Mouse (Mus musculus): ENCODE data around the gene Cops7b.
"Not testable (repeated sequence)": the region's sequence is repeated elsewhere in the genome, so short reads cannot be mapped to it uniquely, and the experiment has no call there.

Gene Cops7b

DNA sequence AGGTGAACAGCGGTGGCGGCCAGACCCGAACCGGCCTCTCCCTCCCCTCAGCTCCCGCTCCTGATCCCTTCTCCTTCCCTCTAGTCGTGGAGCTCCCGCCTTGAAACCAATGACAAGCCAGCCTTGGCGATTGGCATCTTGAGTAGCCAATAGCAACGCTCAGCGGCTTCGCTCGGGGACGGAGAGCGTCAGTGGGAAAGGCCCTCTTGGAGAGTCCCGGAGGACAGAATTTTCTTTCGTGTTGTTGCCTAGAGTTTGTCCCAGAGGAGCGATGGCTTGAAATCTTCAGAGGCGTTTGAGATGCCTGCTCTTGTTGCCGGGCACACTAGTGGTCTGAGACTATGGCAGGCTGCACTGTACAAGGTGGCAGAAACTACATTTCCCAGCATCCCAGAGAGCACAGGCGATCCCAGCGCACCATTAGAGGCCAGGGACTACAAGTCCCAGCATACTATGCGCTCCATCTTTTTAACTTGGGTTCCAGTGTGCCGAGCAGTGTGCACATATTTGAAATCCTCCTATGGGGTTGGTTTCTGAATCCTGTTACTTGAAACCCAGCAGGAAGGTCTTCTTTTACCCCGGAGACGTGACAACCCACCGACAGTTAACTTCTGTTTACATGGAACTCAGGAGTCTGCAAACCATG is at the start of gene Cops7b, which contains the start of gene Pde6d:
Gene Cops7b, plus strand, starts transcription at position 454 of the 646 bp plus-strand sequence.
Gene Pde6d, minus strand, starts transcription at position 179 of the 646 bp plus-strand sequence.
- peak; percentile 98 for DNase-seq (ENCODE audit: low read depth)

DNA sequence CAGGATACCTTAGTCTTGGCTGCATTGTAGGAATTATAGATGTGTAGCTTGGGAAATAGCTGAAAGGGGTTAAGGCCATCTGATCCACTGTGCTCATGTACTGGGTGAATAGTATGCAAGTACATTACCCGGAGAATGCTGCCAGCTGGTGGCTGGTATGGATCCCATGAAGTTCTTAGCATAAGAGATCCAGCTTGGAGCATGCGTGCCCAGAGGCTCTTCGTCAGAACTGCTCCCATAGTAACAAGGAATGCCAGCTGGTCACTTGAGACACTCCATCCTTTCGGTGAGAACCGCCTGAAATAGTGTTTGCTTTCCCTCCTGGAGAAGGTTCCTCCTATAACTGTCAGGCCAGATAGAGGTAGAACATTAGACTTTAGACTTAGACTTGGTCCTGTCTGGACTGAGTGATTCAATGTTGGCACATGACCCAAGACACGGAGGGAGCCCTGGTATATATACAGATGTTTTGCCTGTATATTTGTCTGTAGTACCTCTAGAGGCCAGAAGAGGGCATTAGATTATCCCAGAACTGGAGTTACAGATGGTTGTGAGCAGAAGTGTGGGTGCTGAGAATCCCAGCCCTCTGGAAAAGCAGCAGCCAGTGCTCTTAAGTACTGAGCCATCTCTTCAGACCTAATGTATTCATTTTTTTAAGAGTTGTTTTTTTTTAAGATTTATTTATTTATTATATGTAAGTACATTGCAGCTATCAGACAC is 49.1 kb upstream of the Cops7b start:
- peak; percentile 60 for DNase-seq (ENCODE audit: low read depth)

DNA sequence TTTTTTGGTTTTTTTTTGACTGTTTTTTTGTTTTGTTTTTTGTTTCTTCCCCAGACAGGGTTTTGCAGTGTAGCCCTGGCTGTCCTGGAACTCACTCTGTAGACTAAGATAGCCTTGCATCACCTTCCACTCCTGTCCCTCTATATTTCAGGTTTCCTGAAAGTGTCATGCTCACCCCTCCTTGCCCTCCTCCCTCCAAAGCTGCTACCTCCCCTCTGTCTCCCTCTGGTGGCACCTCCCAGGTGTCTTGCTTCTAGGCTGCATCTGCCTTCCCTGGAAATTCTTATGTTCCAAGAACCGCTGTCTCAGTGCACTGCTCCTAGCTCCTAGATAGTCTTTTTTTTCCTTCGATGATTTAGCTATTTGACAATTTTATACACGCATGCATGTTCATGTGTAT is 44.3 kb upstream of the Cops7b start:
- DNase-seq (ENCODE audit: low read depth), result peak; percentile 60

DNA sequence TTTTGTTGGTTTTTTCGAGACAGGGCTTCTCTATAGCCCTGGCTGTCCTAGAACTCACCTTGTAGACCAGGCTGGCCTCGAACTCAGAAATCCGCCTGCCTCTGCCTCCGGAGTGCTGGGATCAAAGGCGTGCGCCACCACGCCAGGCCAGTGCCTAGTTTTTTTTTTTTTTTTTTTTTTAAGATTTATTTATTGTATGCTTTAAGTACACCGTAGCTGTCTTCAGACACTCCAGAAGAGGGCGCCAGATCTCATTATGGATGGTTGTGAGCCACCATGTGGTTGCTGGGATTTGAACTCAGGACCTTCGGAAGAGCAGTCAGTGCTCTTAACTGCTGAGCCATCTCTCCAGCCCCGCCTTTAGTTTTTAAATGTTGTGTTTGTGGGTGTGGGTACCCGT is 43.1 kb upstream of the Cops7b start:
- DNase-seq (ENCODE audit: low read depth), result not testable (repeated sequence)

DNA sequence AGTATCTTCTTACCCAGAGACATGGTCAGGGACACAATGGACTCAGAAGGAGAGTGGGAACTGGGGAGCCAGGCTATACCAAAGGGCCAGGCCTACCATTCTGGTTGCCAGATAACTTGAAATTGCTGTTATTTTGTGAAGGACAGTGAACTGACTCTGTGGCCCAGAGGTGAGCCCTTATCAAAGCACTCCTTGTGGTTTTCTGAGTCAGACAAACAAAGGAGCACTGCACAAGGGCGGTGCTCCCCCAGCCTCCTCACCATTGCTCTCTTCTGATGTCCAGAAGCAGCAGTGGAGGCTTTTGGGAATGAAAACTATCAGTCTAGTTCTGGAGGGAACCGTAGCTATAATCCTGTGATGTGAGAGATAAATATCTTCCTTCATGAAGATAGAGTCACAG is 40.1 kb upstream of the Cops7b start:
- no peak for DNase-seq (ENCODE audit: low read depth)

DNA sequence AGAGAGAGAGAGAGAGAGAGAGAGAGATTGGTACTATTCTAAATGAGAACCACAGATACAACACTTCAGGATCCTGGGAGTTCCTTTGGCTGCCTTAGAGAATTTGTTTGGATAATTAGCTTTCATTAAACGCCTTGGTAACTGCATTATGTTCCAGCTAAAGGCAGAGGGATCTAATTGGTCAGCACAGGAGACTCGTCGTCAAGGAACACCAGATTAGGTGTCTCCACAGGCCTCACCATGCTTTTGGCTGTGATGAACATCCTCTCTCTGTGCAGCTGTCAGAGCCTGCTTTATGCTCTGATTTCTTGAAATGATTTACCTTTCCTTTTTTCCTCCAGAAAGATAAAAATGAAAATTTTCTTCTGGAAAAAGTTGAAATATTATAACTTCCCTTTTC is 35.9 kb upstream of the Cops7b start:
- no peak for DNase-seq (ENCODE audit: low read depth)

DNA sequence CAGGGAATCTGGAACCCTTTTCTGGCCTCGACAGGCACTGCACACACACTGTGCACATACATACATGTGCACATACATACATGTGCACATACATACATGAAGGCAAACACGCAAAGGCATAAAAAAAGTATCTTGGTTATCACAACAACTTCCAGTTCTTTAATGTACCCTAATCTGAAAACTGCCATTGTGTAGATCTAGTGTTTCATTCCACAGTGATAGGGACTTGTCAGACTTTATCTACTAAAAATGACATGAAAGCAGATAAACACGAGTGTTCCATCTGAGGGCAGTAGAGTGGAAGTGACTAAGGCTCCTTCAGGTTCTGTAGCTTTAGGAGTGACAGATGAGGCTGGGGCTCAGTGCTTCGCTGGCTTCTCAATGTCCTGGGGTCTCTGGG is 31.4 kb upstream of the Cops7b start:
- DNase-seq (ENCODE audit: low read depth), result no peak

DNA sequence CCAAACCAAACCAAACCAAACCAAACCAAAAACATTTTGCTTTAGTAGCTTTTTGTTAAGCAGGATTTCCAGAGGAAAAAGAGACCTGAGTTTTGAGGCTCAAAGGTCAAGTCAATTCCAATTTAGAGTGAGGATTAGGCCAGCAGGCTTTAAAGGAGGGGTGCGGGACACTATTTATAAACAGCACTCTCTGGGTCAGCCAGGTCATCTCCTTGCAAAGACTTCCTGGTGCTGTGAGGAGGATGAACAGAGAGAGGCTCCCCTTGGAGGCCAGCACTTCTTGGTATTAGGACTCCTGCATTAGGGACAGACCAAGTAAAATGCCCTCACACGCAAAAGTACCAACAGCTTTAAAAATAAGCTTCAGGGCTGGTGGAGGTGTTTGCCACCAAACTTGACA is 30.8 kb upstream of the Cops7b start:
- no peak for DNase-seq (ENCODE audit: low read depth)

DNA sequence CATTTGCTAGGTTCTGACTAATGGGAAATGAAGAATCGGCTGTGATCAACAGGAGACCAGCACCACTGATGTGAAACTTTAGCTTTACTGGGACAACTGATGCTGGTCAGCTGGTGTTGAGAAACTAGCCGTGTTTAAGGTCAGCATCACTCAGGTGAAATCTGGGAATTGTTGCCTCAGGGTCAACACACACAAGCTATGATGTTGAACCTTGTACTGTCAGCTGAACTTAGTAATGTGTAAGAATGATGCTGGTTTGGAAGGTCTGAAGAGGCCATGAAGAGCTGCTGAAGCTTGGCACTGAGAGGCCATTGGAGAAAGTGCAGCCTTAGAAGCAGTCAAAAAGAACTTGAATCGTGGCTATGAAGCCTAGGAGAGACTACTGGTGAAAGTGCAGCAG is 27.0 kb upstream of the Cops7b start:
- DNase-seq (ENCODE audit: low read depth), result no peak

DNA sequence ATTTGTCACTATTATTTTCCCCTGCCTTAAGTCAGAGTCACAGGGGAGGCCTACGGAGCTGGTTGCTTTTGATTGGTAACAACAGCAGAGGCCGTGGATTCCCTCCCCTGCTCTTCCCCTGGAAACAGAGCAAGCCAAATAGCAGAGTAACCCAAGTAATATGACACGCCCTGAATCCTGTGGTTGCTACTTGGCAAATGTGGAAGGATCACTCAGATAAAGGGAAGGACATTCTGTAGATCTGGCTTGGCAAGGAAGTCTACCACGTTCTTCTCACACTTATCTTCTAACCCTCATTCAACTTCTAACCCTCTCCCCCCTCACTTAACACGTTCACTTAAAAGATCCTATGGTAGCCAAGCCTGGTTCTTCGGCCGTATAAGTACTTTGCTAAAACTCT is 24.8 kb upstream of the Cops7b start:
- peak; percentile 82 for DNase-seq (ENCODE audit: low read depth)

DNA sequence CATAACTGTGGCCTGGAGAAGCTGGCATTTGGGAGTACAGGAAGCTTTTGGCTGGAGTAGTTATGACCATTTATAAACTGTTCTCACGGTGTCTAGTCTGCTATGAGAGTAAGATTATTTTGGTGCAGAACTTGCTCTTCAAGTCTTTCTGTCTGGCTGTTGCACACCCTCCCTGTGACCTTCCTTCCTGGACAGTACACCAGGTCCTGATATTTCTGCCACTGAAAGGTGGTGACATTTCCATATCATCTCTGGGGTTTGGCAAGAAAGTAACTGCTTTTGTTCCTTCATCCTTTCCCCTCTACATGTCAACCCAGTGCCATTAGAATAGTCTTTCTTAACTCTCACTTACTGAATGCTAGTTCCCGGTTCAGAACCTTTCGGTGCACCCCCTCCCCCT is 23.5 kb upstream of the Cops7b start:
- DNase-seq (ENCODE audit: low read depth), result no peak

DNA sequence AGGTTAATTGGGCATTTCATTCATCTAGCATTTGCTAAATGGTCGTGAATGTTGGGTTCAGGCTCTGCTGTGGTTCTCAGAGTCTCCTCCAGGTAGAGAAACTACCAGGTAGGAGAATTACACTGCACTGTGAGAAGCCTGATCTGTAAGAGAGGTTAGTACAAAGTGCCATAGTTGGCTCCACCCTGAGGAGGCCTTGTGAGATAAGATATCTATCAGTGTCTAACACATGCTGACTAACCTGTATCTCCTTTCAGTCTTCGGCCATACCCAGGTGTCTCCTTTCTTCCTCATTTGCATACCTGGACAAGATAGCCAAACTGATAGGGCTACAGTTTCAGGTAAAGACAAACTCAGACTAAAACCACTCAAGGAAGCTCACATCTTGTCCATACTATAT is 20.0 kb upstream of the Cops7b start:
- no peak for DNase-seq (ENCODE audit: low read depth)

DNA sequence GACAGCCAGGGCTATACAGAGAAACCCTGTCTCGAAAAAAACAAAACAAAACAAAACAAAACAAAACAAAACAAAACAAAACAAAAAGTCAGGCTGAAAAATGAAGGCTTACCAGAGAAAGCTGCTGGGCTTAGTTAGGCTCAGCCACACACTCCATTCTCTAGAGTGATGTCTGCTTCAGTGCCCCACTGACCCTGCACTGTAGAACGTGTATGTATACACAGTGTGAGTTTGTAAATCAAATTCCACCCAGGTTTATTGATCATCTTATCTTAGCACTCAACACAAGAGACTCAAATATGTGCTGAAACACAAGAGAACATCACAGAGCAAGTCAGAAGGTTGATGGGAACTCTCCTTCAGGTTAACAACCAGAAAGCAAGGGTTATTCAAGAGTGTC is 14.3 kb upstream of the Cops7b start:
- DNase-seq (ENCODE audit: low read depth), result no peak

DNA sequence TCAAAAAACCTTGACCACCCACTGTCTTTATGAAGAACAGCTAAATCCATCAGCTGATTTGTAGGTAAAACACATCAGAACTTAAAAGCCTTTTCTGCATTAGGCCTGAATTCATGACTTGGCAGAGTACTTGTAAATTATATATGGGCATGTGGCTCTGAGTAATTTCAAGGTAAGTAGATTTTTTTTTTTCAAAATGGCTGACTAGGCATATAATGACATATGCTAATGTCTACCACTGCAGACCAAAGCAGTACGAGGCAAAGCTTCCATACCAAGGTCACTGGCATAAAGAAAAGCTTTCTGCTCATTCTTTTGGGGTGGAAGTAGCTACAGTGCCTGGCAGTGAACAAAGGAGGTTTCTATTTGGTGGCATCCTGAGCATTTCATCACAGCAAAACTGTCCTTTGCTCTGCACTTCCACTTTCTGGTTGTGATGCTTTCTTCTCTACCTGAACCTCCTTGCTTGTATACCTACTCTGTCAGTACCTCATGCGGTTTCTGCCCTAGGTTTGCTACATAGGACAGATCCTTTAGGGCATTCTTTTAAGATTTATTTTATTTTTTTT is 13.3 kb upstream of the Cops7b start:
- no peak for DNase-seq (ENCODE audit: low read depth)

DNA sequence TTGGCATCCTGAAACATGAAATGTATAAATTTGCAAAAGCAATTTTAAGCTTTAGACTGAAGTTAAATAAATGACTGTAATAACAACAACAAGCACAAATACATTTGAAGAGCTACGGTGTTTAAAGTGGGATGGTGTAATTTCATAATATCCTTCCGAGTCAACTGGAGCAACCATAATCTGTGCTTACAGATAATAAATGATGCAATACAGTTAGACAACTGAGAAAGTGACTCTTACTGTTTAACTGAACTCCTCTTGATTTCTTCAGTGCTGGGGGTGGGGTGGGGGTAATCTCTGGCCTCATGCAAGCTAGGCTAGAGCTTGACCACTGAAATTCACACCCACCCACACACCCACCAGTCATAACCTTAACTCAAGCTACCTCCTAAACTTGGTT is 11.3 kb upstream of the Cops7b start:
- DNase-seq (ENCODE audit: low read depth), result no peak

DNA sequence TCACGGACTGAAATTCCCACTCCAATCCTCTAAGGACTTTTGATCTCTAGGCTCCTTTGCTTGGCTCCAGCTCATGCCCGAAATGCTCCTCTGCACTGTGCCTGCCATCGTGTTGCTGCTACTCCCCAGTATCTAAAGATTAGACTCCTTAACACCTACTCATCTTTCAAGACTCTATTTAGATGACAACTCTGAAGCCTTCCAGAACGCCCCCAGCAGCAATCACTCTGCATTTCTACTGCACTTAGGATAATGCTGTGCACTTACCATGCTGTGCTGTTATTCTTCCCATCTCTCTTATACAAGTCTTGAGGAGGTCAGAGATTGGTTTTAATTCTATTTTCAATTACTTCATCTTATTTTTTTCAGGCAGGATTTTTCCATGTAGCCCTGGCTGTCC is 10.8 kb upstream of the Cops7b start:
- no peak for DNase-seq (ENCODE audit: low read depth)

DNA sequence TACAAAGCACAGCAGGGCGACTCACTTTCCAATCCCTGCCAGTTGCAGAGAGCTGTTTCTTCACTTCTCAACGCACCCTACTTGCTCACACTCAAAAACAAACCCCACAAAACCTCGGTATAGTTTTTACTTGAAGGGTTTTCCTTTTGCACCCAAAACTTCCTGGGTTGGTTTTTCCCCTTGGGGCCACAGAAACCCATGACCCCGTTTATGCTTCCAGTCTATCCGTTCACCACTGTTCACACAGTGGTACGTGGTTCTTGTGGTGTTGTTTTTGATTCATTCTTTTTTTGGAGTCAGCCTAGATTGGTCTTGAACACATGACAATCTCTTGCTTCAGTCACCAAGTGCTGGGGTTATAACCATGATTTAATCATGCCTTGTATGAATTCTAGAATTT is 2.3 kb upstream of the Cops7b start:
- peak; percentile 63 for DNase-seq (ENCODE audit: low read depth)

DNA sequence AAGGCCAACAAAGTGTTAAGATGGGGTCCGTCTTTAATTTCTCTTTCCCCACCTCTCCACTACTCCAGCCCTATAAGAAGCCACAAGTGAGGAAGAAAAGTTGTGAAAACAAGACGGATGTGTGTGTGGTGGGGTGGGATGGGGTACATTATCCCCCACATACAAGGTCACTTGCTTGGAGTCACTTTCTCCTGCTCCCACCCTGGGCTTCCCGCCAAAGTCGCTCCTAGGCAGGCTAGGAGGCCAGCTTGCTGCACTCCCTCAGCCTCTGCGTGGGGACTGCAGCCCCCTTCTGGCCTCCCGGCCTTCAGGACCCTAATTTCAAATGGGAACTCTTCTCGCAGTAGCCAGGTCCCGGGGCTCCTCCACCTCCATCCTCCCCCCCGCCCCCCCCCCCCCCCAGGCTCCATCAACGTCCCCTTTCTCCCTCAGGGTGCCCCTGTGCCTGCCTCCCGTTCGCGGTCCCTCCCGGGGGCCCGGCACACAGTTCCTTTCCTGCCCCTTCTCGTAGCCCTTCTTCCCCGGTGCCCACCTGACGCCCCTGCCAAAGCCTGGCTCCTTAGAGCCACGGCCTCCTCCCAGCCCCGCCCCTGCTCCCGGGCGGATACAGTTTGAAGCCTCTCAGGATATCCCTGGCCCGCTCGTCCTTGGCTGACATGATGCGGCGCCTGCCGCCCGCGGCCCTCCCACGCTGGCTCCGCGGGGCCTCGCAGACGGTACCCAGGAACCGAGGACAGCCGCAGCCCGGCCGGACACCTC is 833 bp upstream of the Cops7b start:
- DNase-seq (ENCODE audit: low read depth), result peak; percentile 27

DNA sequence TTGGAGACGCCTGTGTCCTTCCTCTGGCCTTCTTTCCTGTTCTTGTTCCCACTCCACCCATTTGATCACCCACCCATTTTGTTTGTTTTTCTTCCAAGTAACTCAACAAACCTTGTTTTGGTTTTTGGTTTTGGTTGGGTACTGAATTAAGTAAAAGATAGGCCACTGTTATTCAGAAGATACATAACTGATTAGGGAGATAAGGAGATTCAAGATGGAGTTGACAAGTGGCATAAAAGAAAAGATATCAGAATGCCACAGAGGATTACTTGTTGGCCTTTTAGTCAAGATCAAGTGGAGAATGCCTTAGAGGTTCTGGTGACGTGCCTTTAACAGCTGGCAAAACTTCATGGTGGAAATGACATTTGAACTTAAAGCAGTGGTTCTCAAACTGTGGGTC is 1.0 kb downstream of the Cops7b start:
- no peak for DNase-seq (ENCODE audit: low read depth)

DNA sequence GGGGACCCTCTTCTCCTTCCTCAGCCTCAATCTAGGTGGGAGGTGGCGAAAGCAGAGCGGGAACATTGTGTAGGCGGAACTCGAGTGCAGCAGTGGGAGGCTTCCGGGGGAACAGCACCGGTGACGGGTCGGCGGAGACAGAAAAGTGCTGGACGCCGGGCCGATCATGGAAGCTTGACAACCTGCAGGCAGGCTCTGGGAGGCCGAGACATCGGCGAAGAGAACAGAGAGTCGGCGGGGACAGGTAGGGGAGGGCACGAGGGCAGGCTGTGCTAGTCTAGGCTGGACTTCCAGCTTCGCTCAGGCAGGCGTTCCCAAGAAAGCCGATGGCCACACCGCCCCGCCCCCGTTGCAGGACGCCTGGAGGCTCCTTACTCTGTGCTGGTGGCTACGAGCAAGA is 4.3 kb downstream of the Cops7b start:
- peak; percentile 89 for DNase-seq (ENCODE audit: low read depth)

DNA sequence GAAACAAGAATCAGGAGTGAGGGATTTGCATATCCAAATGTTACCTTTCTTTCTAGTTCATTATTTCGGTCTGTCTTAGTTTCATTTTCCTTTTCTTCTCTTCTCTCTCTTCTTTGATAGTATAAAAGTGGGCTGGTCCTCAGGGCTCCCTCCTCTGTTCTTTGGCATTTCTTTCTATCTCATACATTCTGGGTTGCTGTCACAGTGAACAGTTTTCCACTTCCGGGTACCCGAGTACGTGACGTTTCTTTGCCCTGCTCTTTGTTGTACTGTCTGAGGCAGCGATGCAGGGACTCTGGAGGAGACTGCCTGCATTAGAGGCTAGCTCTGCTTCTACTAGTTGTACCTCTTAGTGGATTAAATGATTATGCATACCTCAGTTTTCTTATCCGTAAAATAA is 11.8 kb downstream of the Cops7b start:
- no peak for DNase-seq (ENCODE audit: low read depth)

DNA sequence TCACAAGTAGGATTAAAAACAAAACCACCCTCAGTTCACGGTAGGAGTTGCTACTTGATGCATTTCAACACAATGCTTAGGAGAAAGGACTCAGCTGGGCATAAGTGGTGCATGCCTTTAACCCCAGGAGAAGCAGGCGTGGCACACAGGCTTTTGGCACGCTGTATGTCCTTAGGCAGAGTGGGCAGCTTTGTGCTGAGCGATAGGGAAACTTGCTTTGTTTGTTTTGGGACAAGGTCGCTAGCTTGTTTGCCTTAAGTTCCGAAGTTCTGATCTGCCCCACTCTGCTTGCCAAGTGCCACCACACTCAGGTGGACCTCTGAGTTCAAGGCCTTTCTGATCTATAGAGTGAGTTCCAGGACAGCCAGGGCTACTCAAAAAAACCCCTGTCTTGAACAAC is 12.6 kb downstream of the Cops7b start:
- DNase-seq (ENCODE audit: low read depth), result no peak

DNA sequence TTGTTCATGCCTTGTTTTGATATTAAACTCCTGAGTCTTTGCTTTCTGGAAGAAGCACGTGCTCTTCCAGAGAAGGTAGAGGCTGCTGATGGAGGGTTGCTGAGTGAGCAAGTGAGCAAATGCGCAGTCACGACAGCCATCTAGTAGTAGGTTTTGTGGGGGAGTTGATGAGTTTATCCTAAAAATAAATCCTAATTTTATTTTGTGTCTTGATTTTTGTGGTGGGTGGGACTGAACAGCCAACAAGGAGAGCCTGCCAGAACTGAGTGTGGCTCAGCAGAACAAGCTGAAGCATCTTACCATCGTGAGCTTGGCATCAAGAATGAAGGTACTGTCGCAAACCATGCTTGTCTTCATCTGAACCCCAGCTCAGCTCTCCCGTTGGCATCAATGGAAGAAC is 13.8 kb downstream of the Cops7b start:
- no peak for DNase-seq (ENCODE audit: low read depth)
